Mouse (Mus musculus): Measurements from ENCODE around the gene Trim24. TPM values are rescaled to one million over a fixed set of nuclear protein-coding genes. Genes with fewer than 3 reads are reported as not detected.
A peak's percentile ranks its signal among the peaks of the same experiment; 100 is the strongest.
"Not testable (repeated sequence)": the region's sequence is repeated elsewhere in the genome, so short reads cannot be mapped to it uniquely, and the experiment has no call there.

The Trim24 gene
- polyA plus RNA-seq, 1 experiment from 2014 or later, result 17.4 TPM

DNA sequence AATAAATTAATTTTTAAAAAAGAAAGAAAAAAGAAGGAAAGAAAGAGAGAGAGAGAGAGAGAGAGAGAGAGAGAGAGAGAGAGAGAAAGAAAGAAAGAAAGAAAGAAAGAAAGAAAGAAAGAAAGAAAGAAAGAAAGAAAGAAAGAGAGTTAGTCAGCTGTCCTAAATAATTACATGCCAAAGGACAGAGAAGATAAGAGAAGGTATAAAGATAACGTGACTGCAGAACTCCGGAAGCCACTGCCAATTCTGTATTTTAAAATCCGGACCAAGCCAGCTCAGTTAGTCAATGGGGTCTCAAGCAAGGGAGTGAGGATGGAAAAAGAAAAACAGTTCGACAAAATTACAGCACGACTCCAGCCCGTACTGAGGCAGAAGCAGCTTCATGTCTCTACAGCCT is 25.7 kb upstream of the Trim24 start:
- not testable (repeated sequence) for H3K36me3 ChIP-seq; ATAC-seq (replicated peaks; ENCODE audit: low FRiP score); H3K9ac ChIP-seq; H3K27ac ChIP-seq; H3K4me3 ChIP-seq (replicated peaks); H3K9me3 ChIP-seq (replicated peaks); H3K27me3 ChIP-seq; H3K4me2 ChIP-seq; H3K4me1 ChIP-seq
- WGBS, result 78% methylated on average over 6 of the region's 6 CpGs

DNA sequence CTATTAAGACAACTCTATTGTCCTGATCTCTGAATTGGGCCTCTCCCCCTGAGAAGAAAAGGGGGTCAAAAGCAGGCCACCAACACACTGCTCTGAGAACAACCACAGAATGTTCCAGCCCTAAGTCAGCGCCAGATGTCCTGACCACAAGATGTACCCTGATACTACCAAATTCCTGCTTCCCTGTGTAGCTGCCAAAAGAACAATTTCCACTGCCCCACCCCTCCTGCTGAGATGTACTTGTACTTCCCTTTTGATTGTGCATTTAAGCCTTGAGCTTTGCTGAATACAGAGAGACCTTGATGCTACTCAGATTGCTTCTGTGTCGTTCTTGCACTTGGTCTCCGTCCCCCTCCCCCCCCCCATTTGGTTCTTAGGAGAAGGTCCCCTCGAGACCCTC is 23.1 kb upstream of the Trim24 start:
- not testable (repeated sequence) for H3K4me3 ChIP-seq (replicated peaks); H3K4me2 ChIP-seq; H3K36me3 ChIP-seq; H3K4me1 ChIP-seq; ATAC-seq (replicated peaks; ENCODE audit: low FRiP score); H3K27me3 ChIP-seq; H3K9ac ChIP-seq; H3K9me3 ChIP-seq (replicated peaks); H3K27ac ChIP-seq
- 86% methylated on average over 4 of the region's 4 CpGs for WGBS

DNA sequence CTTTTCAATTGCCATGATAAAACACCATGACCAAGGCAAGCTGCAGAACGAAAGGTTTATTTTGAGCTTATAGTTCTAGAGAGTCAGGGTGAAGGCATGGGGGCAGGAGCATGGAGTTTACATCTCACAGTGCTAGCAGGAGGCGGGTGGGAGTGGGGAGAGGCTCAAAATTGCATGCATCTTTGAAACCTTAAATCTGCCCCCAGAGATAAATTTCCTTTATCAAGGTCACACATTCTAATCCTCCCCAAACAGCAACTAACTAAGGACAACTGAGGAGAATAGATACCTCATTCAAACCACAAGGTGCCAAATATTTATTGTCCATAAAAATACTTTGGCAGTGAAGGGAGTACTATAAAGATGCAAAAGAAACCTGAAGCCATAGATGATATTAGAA is 19.3 kb upstream of the Trim24 start:
- WGBS, result 92% methylated on average over 2 of the region's 2 CpGs

DNA sequence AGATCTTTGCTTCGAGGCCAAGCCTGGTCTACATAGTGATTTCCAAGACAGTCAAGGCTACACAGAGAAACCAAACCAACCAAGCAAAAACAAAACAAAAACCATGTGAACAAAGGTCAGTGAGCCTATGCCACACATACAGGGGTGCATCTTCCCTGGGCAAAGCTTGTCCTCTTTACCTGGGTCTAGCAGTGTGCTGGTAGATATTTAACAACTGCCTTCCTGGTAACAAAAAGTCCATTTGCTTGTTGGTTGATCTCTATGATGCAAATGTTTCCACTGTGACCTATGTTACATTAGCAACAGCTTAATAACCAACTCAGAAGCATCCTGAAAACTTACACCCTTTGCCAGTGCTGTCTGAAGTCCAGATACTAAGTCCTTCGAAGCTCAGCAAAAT is 17.3 kb upstream of the Trim24 start:
- Histone ChIP-seq H3K4me1 (no peaks in the 10 kb centered on the region), H3K27me3 (no peaks in the 10 kb centered on the region), H3K9ac (no peak overlapping the region), H3K36me3 (no peaks in the 10 kb centered on the region), H3K4me3 (replicated peaks) (no peak overlapping the region), H3K9me3 (replicated peaks) (no peaks in the 10 kb centered on the region; the same call in 1 of the 2 replicates), H3K27ac (0 out of 2 replicates have a peak overlapping the region, but pooled peaks have one; percentile 3), H3K4me2 (no peak overlapping the region)
- WGBS, result 81% methylated on average over 2 of the region's 2 CpGs
- ATAC-seq (replicated peaks; ENCODE audit: low FRiP score), result no peak; the same call in 1 of the 2 replicates

More for the DNA sequence above, 19.3 kb upstream of the Trim24 start:
- Histone ChIP-seq H3K36me3 (no peaks in the 10 kb centered on the region), H3K4me3 (replicated peaks) (no peak overlapping the region), H3K4me2 (no peak overlapping the region), H3K27ac (no peak overlapping the region), H3K4me1 (no peaks in the 10 kb centered on the region), H3K27me3 (no peaks in the 10 kb centered on the region), H3K9me3 (replicated peaks) (no peaks in the 10 kb centered on the region; the same call in 1 of the 2 replicates), H3K9ac (no peak overlapping the region)
- ATAC-seq (replicated peaks; ENCODE audit: low FRiP score), result no peak

DNA sequence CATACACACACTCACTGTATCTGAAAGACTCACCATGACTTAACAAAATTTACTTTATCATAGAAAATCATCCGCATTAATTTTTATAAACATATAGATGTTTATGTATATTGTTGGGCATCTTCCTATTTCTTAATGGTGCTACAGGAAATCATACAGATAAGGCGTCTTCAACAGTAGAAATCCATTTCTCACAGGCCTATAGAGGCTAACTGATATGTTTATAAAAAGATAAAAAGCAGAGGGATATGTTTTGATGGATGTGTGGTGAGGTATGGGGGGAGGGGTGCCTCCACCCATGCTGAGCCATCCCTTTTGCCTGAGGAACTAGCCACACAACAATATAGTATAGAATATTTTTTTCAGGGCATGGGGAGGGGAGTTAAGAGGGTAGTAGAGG is 15.2 kb upstream of the Trim24 start:
- WGBS, result 85% methylated on average over 2 of the region's 2 CpGs
- H3K36me3 ChIP-seq, result no peaks in the 10 kb centered on the region
- H3K27me3 ChIP-seq, result no peaks in the 10 kb centered on the region
- H3K4me2 ChIP-seq, result no peak overlapping the region
- H3K4me3 ChIP-seq (replicated peaks), result no peak overlapping the region
- no peaks in the 10 kb centered on the region; the same call in 1 of the 2 replicates for H3K9me3 ChIP-seq (replicated peaks)
- no peak for ATAC-seq (replicated peaks; ENCODE audit: low FRiP score)
- no peak overlapping the region for H3K9ac ChIP-seq
- H3K4me1 ChIP-seq, result no peaks in the 10 kb centered on the region
- no peak overlapping the region for H3K27ac ChIP-seq

DNA sequence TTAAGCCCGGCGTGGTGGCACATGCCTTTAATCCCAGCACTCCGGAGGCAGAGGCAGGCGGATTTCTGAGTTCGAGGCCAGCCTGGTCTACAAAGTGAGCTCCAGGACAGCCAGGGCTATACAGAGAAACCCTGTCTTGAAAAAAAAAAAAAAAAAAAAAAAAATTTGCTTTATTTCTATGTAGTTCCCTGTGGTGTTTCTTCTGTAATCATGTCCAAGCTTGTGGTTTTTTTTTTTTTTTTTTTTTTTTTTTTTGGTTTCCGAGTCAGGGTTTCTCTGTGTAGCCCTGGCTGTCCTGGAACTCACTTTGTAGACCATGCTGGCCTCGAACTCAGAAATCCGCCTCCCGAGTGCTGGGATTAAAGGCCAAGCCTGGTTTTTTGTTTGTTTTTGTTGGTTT is 14.3 kb upstream of the Trim24 start:
- ATAC-seq (replicated peaks; ENCODE audit: low FRiP score); H3K27me3 ChIP-seq; H3K9me3 ChIP-seq (replicated peaks); H3K27ac ChIP-seq; H3K9ac ChIP-seq; H3K4me1 ChIP-seq; H3K4me2 ChIP-seq; H3K4me3 ChIP-seq (replicated peaks); H3K36me3 ChIP-seq: not testable (repeated sequence)
- 91% methylated on average over 9 of the region's 9 CpGs for whole genome bisulfite sequencing

DNA sequence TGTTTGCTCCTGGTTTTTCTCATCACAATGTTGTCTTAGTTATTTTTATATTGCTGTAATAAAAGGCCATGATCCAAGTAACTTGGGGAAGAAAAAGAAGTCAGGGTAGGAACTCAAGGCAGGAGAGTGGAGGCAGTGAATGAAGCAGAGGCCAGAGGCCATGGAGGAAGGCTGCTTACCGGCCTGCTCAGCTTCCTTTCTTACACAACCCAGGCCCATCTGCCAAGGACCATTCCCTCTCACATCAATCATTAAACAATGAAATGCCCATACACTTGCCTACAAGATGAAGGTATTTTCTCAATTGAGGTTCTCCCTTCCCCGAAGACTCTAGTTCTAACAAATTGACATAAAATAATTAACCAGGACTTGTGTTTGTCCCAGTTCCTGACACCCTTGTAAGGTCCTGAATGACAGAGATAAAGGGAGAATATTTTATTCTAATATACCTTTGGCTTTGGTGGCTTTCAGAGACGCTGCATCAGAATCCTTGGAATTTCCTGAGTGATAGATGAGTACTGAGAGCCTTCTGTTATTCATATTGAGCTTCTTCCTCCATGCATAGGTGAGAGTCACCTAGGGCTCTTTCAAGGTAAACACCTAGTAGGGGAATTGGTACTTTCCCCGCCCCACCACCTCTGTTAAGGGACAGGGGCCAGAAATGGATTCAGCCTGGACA is 13.3 kb upstream of the Trim24 start:
- Histone ChIP-seq H3K27me3 (no peaks in the 10 kb centered on the region), H3K9ac (no peak overlapping the region), H3K9me3 (replicated peaks) (no peaks in the 10 kb centered on the region), H3K36me3 (no peaks in the 10 kb centered on the region), H3K4me1 (no peaks in the 10 kb centered on the region), H3K4me3 (replicated peaks) (no peak overlapping the region), H3K4me2 (no peak overlapping the region), H3K27ac (no peak overlapping the region)
- WGBS, result 70% methylated on average over 4 of the region's 4 CpGs
- no peak for ATAC-seq (replicated peaks; ENCODE audit: low FRiP score)

DNA sequence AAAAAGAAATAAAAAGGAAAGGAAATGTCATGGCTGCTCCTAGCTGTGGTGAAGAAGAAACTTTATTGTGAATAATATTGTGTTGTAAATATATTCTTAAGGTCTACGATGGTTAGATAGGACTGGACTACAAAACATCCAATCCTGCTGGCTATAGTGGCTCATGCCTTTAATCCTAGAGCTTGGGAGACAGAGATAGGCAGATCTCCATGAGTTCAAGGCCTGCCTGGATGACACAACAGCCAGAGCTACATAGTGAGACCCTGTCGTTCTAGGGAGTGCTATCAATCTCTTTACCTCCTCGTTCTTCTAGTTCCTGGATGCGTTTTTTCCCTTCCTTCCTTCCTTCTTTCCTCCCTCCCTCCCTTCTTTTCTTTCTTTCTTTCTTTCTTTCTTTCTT is 12.5 kb upstream of the Trim24 start:
- H3K9me3 ChIP-seq (replicated peaks), result no peaks in the 10 kb centered on the region
- no peaks in the 10 kb centered on the region for H3K27me3 ChIP-seq
- H3K27ac ChIP-seq, result no peak overlapping the region
- WGBS, result 75% methylated on average over 4 of the region's 4 CpGs
- no peaks in the 10 kb centered on the region for H3K36me3 ChIP-seq
- H3K9ac ChIP-seq, result no peak overlapping the region
- no peaks in the 10 kb centered on the region for H3K4me1 ChIP-seq
- H3K4me3 ChIP-seq (replicated peaks), result no peak overlapping the region
- ATAC-seq (replicated peaks; ENCODE audit: low FRiP score), result no peak
- no peak overlapping the region for H3K4me2 ChIP-seq

DNA sequence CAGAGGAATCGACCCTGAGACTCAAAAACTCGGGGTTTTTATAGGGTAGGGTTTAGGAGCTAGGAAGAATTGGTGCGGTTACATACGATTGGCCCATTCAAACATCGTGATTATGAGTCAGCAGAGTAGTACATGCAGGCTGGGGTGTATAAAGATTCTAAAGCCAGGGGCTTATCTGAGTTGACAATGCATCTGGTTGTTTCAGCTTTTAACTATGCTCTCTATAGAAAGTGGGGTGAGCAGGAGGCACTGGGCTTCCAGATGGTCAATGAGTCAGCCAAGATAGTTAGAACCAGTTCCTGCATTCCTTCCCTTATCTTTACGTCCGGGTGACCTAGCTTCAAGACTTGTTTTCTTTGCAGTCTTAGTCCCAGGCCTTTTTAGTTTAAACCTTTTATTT is 7.7 kb upstream of the Trim24 start:
- 89% methylated on average over 7 of the region's 7 CpGs for WGBS
- Histone ChIP-seq H3K9ac (no peak overlapping the region), H3K4me1 (no peaks in the 10 kb centered on the region), H3K27me3 (no peaks in the 10 kb centered on the region), H3K4me2 (no peak overlapping the region), H3K27ac (no peak overlapping the region), H3K36me3 (no peaks in the 10 kb centered on the region), H3K9me3 (replicated peaks) (no peaks in the 10 kb centered on the region; the same call in 1 of the 2 replicates), H3K4me3 (replicated peaks) (no peak overlapping the region)
- ATAC-seq (replicated peaks; ENCODE audit: low FRiP score), result no peak

DNA sequence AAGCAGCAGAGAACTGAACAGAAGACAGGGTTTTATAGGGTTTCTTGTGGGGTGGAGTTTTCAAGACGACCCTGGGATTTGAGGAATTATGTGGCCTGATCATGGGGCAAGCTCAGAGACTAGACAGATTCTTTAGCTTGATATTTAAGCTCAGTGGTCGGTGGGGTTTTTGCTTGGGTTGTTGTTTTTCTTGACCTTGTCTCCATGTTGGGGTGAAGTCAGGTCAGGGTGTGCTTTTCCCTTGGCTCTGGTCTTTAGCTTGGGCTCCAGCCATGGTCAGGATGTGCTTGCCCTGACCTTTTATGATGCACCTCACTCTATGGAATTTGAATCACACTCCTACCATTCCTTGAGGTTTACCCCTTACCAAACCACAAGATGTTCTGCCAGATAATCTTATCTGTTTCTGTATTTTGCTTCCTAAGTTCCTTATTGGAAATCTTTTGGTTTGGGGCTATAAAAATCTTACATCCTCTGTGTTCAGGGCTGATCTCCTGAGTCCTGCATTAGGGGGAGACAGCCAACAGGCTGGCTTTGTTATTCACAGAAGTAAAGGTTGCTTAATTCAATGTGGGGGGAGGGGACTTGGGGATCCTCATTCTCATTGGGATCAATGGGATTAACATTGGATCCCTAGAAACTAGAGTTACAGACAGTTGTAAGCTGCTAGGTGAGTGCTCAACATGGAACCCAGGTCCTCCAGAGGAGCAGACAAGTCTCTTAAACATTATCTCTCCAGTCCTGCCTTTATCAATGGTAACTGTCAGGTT is 6.5 kb upstream of the Trim24 start:
- H3K9ac ChIP-seq, result no peak overlapping the region
- H3K9me3 ChIP-seq (replicated peaks), result no peaks in the 10 kb centered on the region; the same call in 1 of the 2 replicates
- H3K36me3 ChIP-seq, result no peaks in the 10 kb centered on the region
- H3K4me1 ChIP-seq, result no peaks in the 10 kb centered on the region
- 84% methylated on average over 2 of the region's 2 CpGs for WGBS
- no peak for ATAC-seq (replicated peaks; ENCODE audit: low FRiP score)
- H3K4me3 ChIP-seq (replicated peaks), result no peak overlapping the region
- no peak overlapping the region for H3K27ac ChIP-seq
- H3K27me3 ChIP-seq, result no peaks in the 10 kb centered on the region
- H3K4me2 ChIP-seq, result no peak overlapping the region

DNA sequence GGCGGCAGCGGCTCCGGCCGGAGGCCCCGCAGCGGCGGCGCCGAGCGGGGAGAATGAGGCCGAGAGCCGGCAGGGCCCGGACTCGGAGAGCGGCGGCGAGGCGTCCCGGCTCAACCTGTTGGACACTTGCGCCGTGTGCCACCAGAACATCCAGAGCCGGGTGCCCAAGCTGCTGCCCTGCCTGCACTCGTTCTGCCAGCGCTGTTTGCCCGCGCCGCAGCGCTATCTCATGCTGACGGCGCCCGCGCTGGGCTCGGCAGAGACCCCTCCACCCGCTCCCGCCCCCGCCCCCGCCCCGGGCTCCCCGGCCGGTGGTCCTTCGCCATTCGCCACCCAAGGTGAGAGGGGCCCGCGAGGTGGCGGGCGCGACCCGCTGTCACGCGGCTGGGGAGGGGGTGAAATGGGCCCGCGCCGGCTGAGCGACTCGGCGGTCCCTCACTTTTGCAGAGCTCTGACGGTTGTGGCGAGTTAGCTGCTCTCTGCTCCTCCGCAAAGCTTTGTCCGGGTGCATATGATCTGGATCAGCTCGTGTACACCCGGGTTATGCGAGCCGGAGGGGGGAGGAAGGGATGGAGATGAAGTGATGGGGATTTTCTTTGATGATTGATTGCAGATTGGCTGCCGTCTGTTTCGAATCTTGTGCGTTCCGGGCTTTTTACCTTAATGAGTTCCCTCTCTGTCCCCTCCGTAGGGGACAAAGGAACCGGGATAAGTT is 683 bp downstream of the Trim24 start:
- Histone ChIP-seq H3K4me1 (no peaks in the 10 kb centered on the region), H3K9ac (peak overlapping the region; percentile 90), H3K27me3 (no peaks in the 10 kb centered on the region), H3K36me3 (peaks cover 36% of the 10 kb centered on the region), H3K4me3 (replicated peaks) (peak overlapping the region; percentile 93), H3K9me3 (replicated peaks) (peaks cover 42% of the 10 kb centered on the region), H3K4me2 (peak overlapping the region; percentile 54), H3K27ac (peak overlapping the region; percentile 98)
- peak; percentile 57 for ATAC-seq (replicated peaks; ENCODE audit: low FRiP score)
- whole genome bisulfite sequencing, result under 1% methylated on average over 51 of the region's 70 CpGs

DNA sequence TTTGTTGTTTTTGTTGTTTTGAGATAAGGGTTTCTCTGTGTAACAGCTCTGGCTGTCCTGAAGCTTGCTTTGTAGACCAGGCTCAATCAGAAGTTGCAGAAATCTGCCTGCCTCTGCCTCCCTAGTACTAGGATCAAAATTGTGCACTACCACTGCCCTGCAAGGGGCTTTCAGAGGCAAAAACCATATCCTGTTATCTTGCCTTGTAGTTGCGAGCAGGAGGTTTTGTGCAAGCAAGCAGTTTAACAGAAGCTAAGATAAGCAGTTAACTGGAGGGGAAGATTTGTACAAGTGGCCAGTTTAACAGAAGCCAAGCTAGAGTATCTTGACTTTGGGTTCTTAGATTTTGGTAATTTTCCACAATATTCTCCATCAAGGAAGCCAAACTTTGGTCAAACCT is 2.2 kb downstream of the Trim24 start:
- Histone ChIP-seq H3K9me3 (replicated peaks) (peaks cover 56% of the 10 kb centered on the region), H3K36me3 (peaks cover 52% of the 10 kb centered on the region), H3K4me3 (replicated peaks) (no peak overlapping the region), H3K4me1 (no peaks in the 10 kb centered on the region), H3K4me2 (no peak overlapping the region), H3K9ac (no peak overlapping the region), H3K27me3 (no peaks in the 10 kb centered on the region), H3K27ac (no peak overlapping the region)
- no peak for ATAC-seq (replicated peaks; ENCODE audit: low FRiP score)
- WGBS, result 98% methylated on average over 1 of the region's 1 CpGs
